Mouse (Mus musculus) C2C12 (cell line): Measurements from ENCODE around the gene Gpam. TPM values are rescaled to one million over a fixed set of nuclear protein-coding genes. Genes with fewer than 3 reads are reported as not detected.

Source experiments
- H3K27me3 ChIP-seq: one replicate; pipeline ENCODE4 v1.6.1; 2011; ENCODE audit not compliant: control insufficient read depth, insufficient read depth, insufficient read length
- H3K36me3 ChIP-seq: one replicate; pipeline ENCODE4 v1.6.1; 2011; ENCODE audit not compliant: control insufficient read depth, insufficient read depth
- H3K4me3 ChIP-seq: one replicate; pipeline ENCODE4 v1.5.1; 2011; ENCODE audit warnings: mild to moderate bottlenecking, control low read depth; ENCODE audit not compliant: poor library complexity, insufficient read depth, severe bottlenecking
- H3K79me2 ChIP-seq: one replicate; pipeline ENCODE4 v1.6.1; 2011; ENCODE audit not compliant: control insufficient read depth, insufficient read depth
- H3K79me3 ChIP-seq: one replicate; pipeline ENCODE4 v1.6.1; 2011; ENCODE audit warnings: low read depth, control low read depth
- H3ac ChIP-seq: one replicate; pipeline ENCODE3; 2011; ENCODE audit warnings: low read depth; ENCODE audit not compliant: control insufficient read depth, insufficient read length
- CEBPB ChIP-seq: IDR thresholded peaks from one replicate; pipeline ENCODE4 v1.6.1; 2011; ENCODE audit warnings: low read depth, mild to moderate bottlenecking, control low read depth, moderate library complexity
- CTCF ChIP-seq: IDR thresholded peaks from one replicate; pipeline ENCODE4 v1.5.1; 2011; ENCODE audit not compliant: control insufficient read depth, insufficient read depth, insufficient read length
- FOSL1 ChIP-seq: IDR thresholded peaks from one replicate; pipeline ENCODE4 v1.8.0; 2011; ENCODE audit warnings: mild to moderate bottlenecking, low read length; ENCODE audit not compliant: poor library complexity, insufficient read depth, severe bottlenecking
- MAX ChIP-seq: IDR thresholded peaks from one replicate; pipeline ENCODE4 v1.6.1; 2011; ENCODE audit warnings: mild to moderate bottlenecking, control low read depth
- MYOD1 ChIP-seq: IDR thresholded peaks from one replicate; pipeline ENCODE4 v1.6.1; 2011; ENCODE audit warnings: low read depth; ENCODE audit not compliant: control insufficient read depth, insufficient read length
- MYOG ChIP-seq: IDR thresholded peaks from one replicate; pipeline ENCODE4 v1.6.1; 2011; ENCODE audit not compliant: control insufficient read depth, insufficient read length; ENCODE audit errors: extremely low read depth
- USF1 ChIP-seq: IDR thresholded peaks from one replicate; pipeline ENCODE4 v1.6.1; 2011; ENCODE audit warnings: low read depth, mild to moderate bottlenecking, control low read depth, moderate library complexity
- polyA plus RNA-seq: library from polyadenylated mRNA; unstranded; fragments of >200 nt; fragmentation: generic; extraction: Trizol; gene quantifications from one replicate; pipeline ENCODE4 v1.2.1, GENCODE M21; 2012; ENCODE audit warnings: missing spikeins

The Gpam gene
- polyA plus RNA-seq, 1 experiment = 7.0 TPM

DNA sequence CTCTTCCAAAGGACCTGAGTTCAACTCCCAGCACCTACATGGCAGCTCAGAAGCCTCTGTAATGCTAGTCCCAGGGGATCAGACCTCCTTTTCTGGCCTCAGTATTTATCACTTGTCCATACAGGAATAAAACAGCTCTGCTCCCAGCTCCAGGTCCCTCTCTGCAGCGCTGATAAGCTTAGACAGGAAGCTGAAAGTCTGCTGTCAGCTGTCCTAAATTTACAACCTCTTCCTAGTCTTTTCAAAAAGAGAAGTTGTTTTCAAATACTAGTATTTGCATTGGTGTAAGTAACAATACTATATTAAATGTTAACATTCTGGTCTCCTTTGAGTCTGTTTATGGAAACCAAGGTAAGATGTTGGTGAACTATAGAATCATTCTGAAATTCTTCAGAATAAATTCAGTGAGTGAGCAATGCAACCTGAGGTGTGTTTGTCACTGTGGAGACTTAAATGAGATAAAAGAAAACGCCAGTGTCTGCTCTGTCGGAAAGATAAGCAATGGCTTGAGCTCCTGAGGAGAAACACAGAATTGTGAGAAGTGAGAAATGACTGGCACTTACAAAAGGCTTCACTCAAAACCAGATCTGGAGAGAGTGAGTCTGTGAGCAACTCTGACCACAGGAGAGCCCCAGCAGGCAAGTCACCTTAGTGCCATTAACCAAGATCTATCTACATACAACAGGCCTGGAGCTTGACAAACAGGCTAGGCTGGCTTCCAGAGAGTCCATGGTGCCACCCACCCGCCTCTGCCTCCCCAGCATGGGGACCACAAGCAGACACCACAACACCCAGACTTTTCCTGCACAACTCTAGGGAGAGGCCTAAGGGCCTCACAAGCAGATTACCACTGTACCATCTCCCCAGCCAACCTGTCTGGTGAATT is 41.8 kb downstream of the Gpam start:
- H3K79me3 ChIP-seq = no peaks in the 10 kb centered on the region
- H3K36me3 ChIP-seq = peaks cover 49% of the 10 kb centered on the region
- no peaks in the 10 kb centered on the region for H3K79me2 ChIP-seq
- H3ac ChIP-seq = no peak overlapping the region
- no peak overlapping the region for H3K4me3 ChIP-seq
- TF ChIP-seq CTCF = no peak
- no peak for TF ChIP-seq MYOD1
- no peaks in the 10 kb centered on the region for H3K27me3 ChIP-seq

- Histone ChIP-seq H3K79me2 (no peaks in the 10 kb centered on the region), H3K27me3 (no peaks in the 10 kb centered on the region), H3ac (no peak overlapping the region), H3K4me3 (no peak overlapping the region), H3K79me3 (no peaks in the 10 kb centered on the region), H3K36me3 (peaks cover 44% of the 10 kb centered on the region)
- TF ChIP-seq MYOG (no peak), USF1 (no peak), MAX (no peak), FOSL1 (no peak), CEBPB (no peak)
Observed at GRCm38 (mm10) chr19:55076822-55077221, 50.2 kb downstream of the Gpam start.

GRCm38 (mm10) chr19:55073004-55073403 is 54.0 kb downstream of the Gpam start:
- H3K79me2 ChIP-seq = no peaks in the 10 kb centered on the region
- H3K27me3 ChIP-seq = no peaks in the 10 kb centered on the region
- H3K79me3 ChIP-seq = no peaks in the 10 kb centered on the region
- peaks cover 47% of the 10 kb centered on the region for H3K36me3 ChIP-seq
- TF ChIP-seq MYOG (no peak), MYOD1 (no peak)
- no peak overlapping the region for H3K4me3 ChIP-seq
- no peak overlapping the region for H3ac ChIP-seq

DNA sequence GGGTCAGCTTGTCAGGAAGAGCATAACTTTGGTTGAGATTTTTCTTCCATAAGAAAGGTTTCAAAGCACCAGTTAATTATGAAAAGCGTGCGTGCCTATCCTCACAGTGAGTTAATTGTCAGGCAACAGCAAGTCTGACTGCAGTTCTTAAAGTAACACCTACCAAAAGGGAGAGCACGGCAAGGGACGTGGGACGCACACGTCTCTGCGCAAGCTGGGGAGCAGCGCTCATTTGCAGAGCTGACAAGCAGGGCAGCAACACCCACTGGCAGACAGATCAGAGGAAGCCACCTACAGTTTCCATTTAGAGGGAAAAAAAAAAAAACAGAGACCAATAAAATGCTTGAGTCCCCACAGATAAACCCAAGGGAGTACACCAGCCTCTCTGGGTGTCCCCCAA is 58.0 kb downstream of the Gpam start:
- Histone ChIP-seq H3K36me3 (peaks cover 31% of the 10 kb centered on the region), H3K79me3 (no peaks in the 10 kb centered on the region), H3ac (no peak overlapping the region), H3K79me2 (no peaks in the 10 kb centered on the region), H3K27me3 (no peaks in the 10 kb centered on the region), H3K4me3 (no peak overlapping the region)
- TF ChIP-seq CTCF (no peak), MYOG (no peak), MYOD1 (no peak), USF1 (no peak), CEBPB (no peak), MAX (no peak), FOSL1 (no peak)

- no peaks in the 10 kb centered on the region for H3K27me3 ChIP-seq
- no peak overlapping the region for H3ac ChIP-seq
- H3K4me3 ChIP-seq = no peak overlapping the region
- no peaks in the 10 kb centered on the region for H3K79me2 ChIP-seq
- no peaks in the 10 kb centered on the region for H3K36me3 ChIP-seq
- H3K79me3 ChIP-seq = no peaks in the 10 kb centered on the region
- TF ChIP-seq FOSL1 (no peak), MYOD1 (no peak), MAX (no peak), CEBPB (no peak), CTCF (no peak), USF1 (no peak), MYOG (no peak)
Observed at GRCm38 (mm10) chr19:55063272-55063671, 63.8 kb downstream of the Gpam start.

DNA sequence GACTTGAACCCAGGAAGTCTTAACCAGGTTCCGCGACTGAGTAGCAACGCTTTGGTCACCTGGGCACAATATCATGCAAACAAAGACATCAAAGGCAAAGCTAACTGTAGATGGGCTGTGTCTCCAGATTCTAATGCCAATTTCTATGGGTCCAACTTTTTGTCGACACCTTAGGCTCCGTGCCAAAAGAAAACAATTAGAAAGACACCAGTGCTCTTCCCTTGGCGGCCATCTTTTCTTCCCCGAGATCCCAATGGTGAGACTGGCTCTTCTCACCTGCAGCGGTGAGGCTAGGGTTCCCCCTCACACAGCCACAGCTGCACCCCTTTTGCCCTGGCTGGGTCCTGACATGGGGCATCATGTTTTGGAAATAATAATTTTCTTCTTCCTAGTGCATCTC is 64.5 kb downstream of the Gpam start:
- TF ChIP-seq MAX = no peak
- no peak for TF ChIP-seq CTCF
- TF ChIP-seq FOSL1 = no peak
- no peak for TF ChIP-seq USF1
- no peak for TF ChIP-seq CEBPB
- TF ChIP-seq MYOG = no peak
- TF ChIP-seq MYOD1 = no peak
- Histone ChIP-seq H3K27me3 (no peaks in the 10 kb centered on the region), H3K36me3 (no peaks in the 10 kb centered on the region), H3ac (no peak overlapping the region), H3K79me3 (no peaks in the 10 kb centered on the region), H3K4me3 (no peak overlapping the region), H3K79me2 (no peaks in the 10 kb centered on the region)
